Mouse (Mus musculus) B cell, adult (primary cell): ENCODE data around the gene Mkrn3. TPM values are rescaled to one million over a fixed set of nuclear protein-coding genes. Genes with fewer than 3 reads are reported as not detected.

Experiments used
- total RNA-seq: library from RNA; stranded (reverse); gene quantifications from 4 replicates; pipeline ENCODE4 v1.2.4, GENCODE M21; 2023; ENCODE audit not compliant: inconsistent age

Gene Mkrn3
- 0.29 TPM in 1 of 4 replicates, not detected in the others for total RNA-seq

GRCm38 (mm10) chr7:62419493-62420360 lies at the start of gene Mkrn3:
Mkrn3 (minus strand) TSS chr7:62420139.

DNA sequence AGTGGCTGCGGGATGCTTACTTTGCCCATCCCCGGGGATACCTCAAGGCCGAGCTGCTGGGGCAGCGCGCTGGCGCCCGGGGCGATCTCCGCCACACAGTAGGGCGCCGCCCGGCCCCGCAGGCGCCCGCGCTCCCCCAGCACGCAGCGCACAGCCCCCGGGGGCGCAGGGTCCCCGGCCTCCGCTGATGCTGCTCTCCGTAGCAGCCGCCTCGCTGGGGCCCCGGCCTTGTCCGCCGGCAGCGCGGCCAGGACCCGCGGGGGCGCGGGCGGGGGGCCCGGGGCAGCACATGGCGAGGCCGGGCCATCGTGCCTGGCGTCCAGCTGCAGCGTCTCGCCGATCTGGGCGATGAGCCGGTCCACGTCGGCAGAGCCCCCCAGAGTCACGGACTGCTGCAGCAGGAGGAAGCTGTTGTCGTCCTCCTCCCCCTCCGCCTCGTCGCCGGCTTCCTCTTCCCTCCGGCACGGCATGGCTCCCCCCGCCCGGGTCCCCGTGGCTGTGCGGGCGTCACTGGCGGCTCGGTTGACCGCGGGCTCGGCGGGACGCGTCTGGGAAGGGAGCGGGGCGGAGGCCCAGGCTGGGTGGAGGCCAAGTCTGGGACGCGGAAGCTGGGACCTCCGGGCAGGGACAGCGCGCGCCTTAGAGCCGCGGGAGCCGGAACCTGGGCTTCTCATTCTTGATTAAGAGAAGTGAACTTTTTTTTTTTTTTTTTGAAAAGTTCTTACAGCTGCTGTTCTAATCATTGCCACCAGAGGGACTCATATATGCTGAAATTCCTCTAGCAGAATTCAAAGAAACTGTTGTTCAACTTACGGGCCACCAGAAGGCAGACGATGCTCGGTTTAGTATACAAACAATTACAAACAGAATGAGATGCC lies 44.2 kb upstream of the Mkrn3 start, which contains the start of gene Peg12:
TSS of gene Peg12 (minus strand) at position 633 of the 878 bp plus-strand sequence.

DNA sequence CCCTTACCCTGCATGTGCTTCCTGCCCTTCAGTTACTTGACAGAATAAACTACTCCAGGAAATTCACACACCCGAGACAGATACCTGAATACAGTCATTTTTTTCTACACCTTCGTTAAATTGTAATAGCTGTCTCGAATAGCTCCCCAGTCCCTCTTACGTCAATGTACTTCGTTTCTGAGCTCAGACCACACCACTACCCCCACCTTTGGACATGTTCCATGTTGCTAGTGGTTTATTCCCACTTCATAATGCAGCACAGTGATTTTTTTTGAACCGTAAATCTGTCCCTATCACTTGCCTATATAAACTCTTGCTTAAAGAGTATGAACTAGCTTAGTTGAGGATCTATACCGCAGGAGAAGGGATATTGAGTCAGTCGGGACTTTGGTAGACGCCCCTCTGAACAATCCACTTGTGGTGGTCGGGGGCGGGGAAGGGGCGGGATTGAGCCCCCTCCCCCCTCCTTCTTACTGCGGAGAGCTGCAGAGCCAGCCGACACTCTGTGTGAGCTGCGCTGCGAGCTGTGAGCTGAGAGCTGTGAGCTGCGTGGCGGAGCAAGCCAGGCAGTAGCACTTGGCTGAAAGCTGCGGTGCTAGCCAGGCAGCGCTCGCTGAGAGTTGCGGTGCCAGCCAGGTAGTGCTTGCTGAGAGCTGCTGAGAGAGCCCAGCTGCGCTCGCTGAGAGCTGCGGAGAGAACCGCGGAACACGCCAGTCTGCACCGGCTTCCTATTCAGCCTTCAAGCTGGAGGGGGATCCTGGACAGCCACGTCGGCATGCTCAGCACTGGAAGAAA lies 43.2 kb downstream of the Mkrn3 start, which contains the start of gene Magel2:
TSS of gene Magel2 (plus strand) at position 501 of the 795 bp plus-strand sequence.

Other genes with a start within 250 kb of the Mkrn3 start
- not detected in 4 replicates for gene Ndn, start 73.6 kb downstream of the Mkrn3 start, total RNA-seq
- not detected in 4 replicates for gene Magel2, start 43.1 kb downstream of the Mkrn3 start, total RNA-seq
- gene Peg12, start 44.4 kb upstream of the Mkrn3 start, total RNA-seq = 0.18 to 0.32 TPM in 2 of 4 replicates, not detected in the others